Mouse (Mus musculus) liver, adult 2 months (tissue): Measurements from ENCODE around the gene Zwilch.
"Not testable (repeated sequence)": the region's sequence is repeated elsewhere in the genome, so short reads cannot be mapped to it uniquely, and the experiment has no call there.

Source experiments
- CTCF ChIP-seq: fragments of 200-500 bp; IDR thresholded peaks from 2 replicates; pipeline ENCODE4 v1.5.1; 2011; ENCODE audit warnings: low read depth, low read length, control low read depth
- POLR2A ChIP-seq: fragments of 200-500 bp; IDR thresholded peaks from 2 replicates; pipeline ENCODE4 v1.6.1; 2011; ENCODE audit warnings: low read length, control low read depth; ENCODE audit not compliant: insufficient read depth; ENCODE audit errors: extremely low read depth

DNA sequence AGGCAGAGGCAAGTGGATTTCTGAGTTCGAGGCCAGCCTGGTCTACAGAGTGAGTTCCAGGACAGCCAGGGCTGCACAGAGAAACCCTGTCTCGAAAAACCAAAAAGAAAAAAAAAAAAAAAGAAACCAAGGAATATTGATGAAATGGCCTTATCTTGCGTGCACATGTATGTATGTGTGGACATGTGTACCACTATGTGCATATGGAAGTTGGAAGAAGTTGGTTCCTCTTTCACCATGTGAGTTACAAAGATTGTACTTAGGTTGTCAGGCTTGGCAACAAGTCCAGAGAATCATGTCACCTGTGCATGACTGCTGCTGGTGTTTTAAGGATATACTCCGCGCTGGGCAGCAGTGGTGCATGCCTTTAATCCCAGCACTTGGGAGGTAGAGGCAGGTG is 10.4 kb upstream of the Zwilch start:
- TF ChIP-seq CTCF, POLR2A: not testable (repeated sequence)
